11 mouse cellular contexts compared by ENCODE assay signal in genomic region chr4:45818814-45819207, GRCm38 (mm10). TPM values are rescaled to one million over a fixed set of nuclear protein-coding genes. Genes with fewer than 3 reads are reported as not detected.
DNase-seq lines count a peak whose midpoint lies in the region; ATAC-seq and TF ChIP-seq lines count a peak whose summit lies in the region.
"Had no signal": no experiment of that assay in that cellular context is flagged by ENCODE, and none has a peak within 500 bp of the region (broad histone marks: within the 10 kb centered on the region; RNA-seq: fewer than 3 reads in every experiment).

No protein-coding gene starts in this region.

- no peak for DNase-seq in liver, embryonic 11.5 days (ENCODE audit: low spot score)
- DNase-seq in liver (no peak), adipocyte (ENCODE audit: low spot score) (no peak)
- no peak for DNase-seq in testis, postnatal 10 days (ENCODE audit: low spot score)
- DNase-seq: cerebellum, adult 9-11 months; gastrocnemius, postnatal 14 days had no signal

- H3K9me3 ChIP-seq in liver, embryonic 11.5 days (ENCODE audit: control insufficient read depth, low read length): no peaks in the 10 kb centered on the region
- no peaks in the 10 kb centered on the region for H3K9me3 ChIP-seq in forebrain, embryonic 16.5 days (ENCODE audit: control insufficient read depth, low read length)
- H3K9me3 ChIP-seq in liver, embryonic 12.5 days (replicated peaks): no peaks in the 10 kb centered on the region

- ATAC-seq in liver, embryonic 11.5 days (replicated peaks; ENCODE audit: low FRiP score): no peak
- peak; percentile 11; the same call in 1 of the 2 replicates for ATAC-seq in forebrain, embryonic 16.5 days
- ATAC-seq in liver, embryonic 12.5 days: no peak; the same call in 1 of the 2 replicates
- ATAC-seq in activated CD4-positive, CD25-positive, alpha-beta regulatory T cell, adult 4 months: no peak

- peaks cover 15% of the 10 kb centered on the region for H3K27me3 ChIP-seq in liver, embryonic 11.5 days (replicated peaks; ENCODE audit: control insufficient read depth, insufficient read depth, low read length)
- no peaks in the 10 kb centered on the region for H3K27me3 ChIP-seq in forebrain, embryonic 16.5 days (replicated peaks; ENCODE audit: control insufficient read depth, insufficient read depth, low read length)
- H3K27me3 ChIP-seq in liver, embryonic 12.5 days (replicated peaks): peaks cover 52% of the 10 kb centered on the region

- H3K4me2 ChIP-seq in liver, embryonic 11.5 days: peak overlapping the region; percentile 56
- peak overlapping the region; percentile 47 for H3K4me2 ChIP-seq in forebrain, embryonic 16.5 days (ENCODE audit: low read length)
- peak overlapping the region; percentile 42 for H3K4me2 ChIP-seq in liver, embryonic 12.5 days

- H3K4me1 ChIP-seq in liver, embryonic 11.5 days (replicated peaks; ENCODE audit: control insufficient read depth, insufficient read depth, low read length): peaks cover 8% of the 10 kb centered on the region
- H3K4me1 ChIP-seq in forebrain, embryonic 16.5 days (replicated peaks; ENCODE audit: control insufficient read depth, insufficient read depth, low read length): peaks cover 78% of the 10 kb centered on the region
- peaks cover 11% of the 10 kb centered on the region; the same call in 1 of the 2 replicates for H3K4me1 ChIP-seq in liver, embryonic 12.5 days
- peaks cover 44% of the 10 kb centered on the region for H3K4me1 ChIP-seq in olfactory bulb, adult 2 months (ENCODE audit: control insufficient read depth, insufficient read depth, low read length)

- no peaks in the 10 kb centered on the region for H3K36me3 ChIP-seq in liver, embryonic 11.5 days (ENCODE audit: control insufficient read depth, insufficient read depth, low read length)
- peaks cover 12% of the 10 kb centered on the region for H3K36me3 ChIP-seq in forebrain, embryonic 16.5 days (ENCODE audit: control insufficient read depth, insufficient read depth)
- no peaks in the 10 kb centered on the region for H3K36me3 ChIP-seq in liver, embryonic 12.5 days

- no peak overlapping the region for H3K27ac ChIP-seq in liver, embryonic 11.5 days (ENCODE audit: low read depth, low read length)
- peak overlapping the region; percentile 96 for H3K27ac ChIP-seq in forebrain, embryonic 16.5 days (ENCODE audit: low read length)
- H3K27ac ChIP-seq in liver, embryonic 12.5 days: no peak overlapping the region
- H3K27ac ChIP-seq in olfactory bulb, adult 2 months (ENCODE audit: insufficient read depth, low read depth, low read length): peak overlapping the region; percentile 61; the same call in 1 of the 2 replicates
- H3K27ac ChIP-seq: left cerebral cortex, adult 2 months had no signal

- H3K4me3 ChIP-seq in liver, embryonic 11.5 days (ENCODE audit: low read depth, low read length): no peak overlapping the region
- peak overlapping the region; percentile 12 for H3K4me3 ChIP-seq in forebrain, embryonic 16.5 days (replicated peaks; ENCODE audit: low read length)
- H3K4me3 ChIP-seq in liver, embryonic 12.5 days: no peak overlapping the region
- no peak overlapping the region for H3K4me3 ChIP-seq in olfactory bulb, adult 2 months (ENCODE audit: insufficient read depth, low read depth, low read length)

- no peak for TF ChIP-seq CTCF in olfactory bulb, adult 2 months (IDR thresholded peaks at IDR 0.05; ENCODE audit: insufficient read depth, low read depth, low read length)

- H3K9ac ChIP-seq in liver, embryonic 11.5 days (ENCODE audit: low read depth, low read length): no peak overlapping the region
- H3K9ac ChIP-seq in forebrain, embryonic 16.5 days (replicated peaks; ENCODE audit: low read depth, low read length): peak overlapping the region; percentile 56
- H3K9ac ChIP-seq in liver, embryonic 12.5 days: no peak overlapping the region

- 33% methylated on average over 3 of the region's 4 CpGs for WGBS in liver, embryonic 11.5 days
- 10% methylated on average over 4 of the region's 4 CpGs for WGBS in forebrain, embryonic 16.5 days
- 30% methylated on average over 3 of the region's 4 CpGs for WGBS in liver, embryonic 12.5 days (ENCODE audit: insufficient replicate concordance)
- WGBS in olfactory bulb, adult 2 months: 30% methylated on average over 4 of the region's 4 CpGs

- TF ChIP-seq POLR2A in olfactory bulb, adult 2 months (IDR thresholded peaks at IDR 0.05; ENCODE audit: insufficient read depth, low read depth, low read length): no peak

RNA-seq across cellular contexts. Expression of gene Igfbpl1, which starts 7.9 kb away (rescaled TPM):
- polyA plus RNA-seq in liver, embryonic 11.5 days (2014; fragmentation: Nextera tagmentation; extraction: Ambion mirVana): 0.26 and 0.40 TPM in 2 replicates
- 94.2 and 109 TPM in 2 replicates for polyA plus RNA-seq in forebrain, embryonic 16.5 days (2015; fragmentation: Nextera tagmentation; extraction: Ambion mirVana)
- not detected in 2 replicates for polyA plus RNA-seq in liver, embryonic 12.5 days (2016; fragmentation: Nextera tagmentation; extraction: Ambion mirVana)
- polyA plus RNA-seq in olfactory bulb, adult 2 months (2012; ENCODE audit: insufficient read depth, insufficient read length, low replicate concordance, missing spikeins): not detected in 2 replicates
- polyA plus RNA-seq in activated CD4-positive, CD25-positive, alpha-beta regulatory T cell, adult 4 months (2017; shearing (Covaris generic)): not detected

RNA-seq across cellular contexts. Expression of gene Aldh1b1, which starts 20.0 kb away (rescaled TPM):
- 10.5 and 13.0 TPM in 2 replicates for polyA plus RNA-seq in liver, embryonic 11.5 days (2014; fragmentation: Nextera tagmentation; extraction: Ambion mirVana)
- 30.9 and 31.8 TPM in 2 replicates for polyA plus RNA-seq in forebrain, embryonic 16.5 days (2015; fragmentation: Nextera tagmentation; extraction: Ambion mirVana)
- 29.0 and 30.8 TPM in 2 replicates for polyA plus RNA-seq in liver, embryonic 12.5 days (2016; fragmentation: Nextera tagmentation; extraction: Ambion mirVana)
- polyA plus RNA-seq in olfactory bulb, adult 2 months (2012; ENCODE audit: insufficient read depth, insufficient read length, low replicate concordance, missing spikeins): not detected in 2 replicates
- polyA plus RNA-seq in activated CD4-positive, CD25-positive, alpha-beta regulatory T cell, adult 4 months (2017; shearing (Covaris generic)): 10 to 100 TPM in 1 of 2 experiments, 1 to 10 TPM in 1; 3.0 to 10.2 TPM

RNA-seq across cellular contexts. Expression of gene Stra6l, which starts 29.7 kb away (rescaled TPM):
- 2.5 and 3.1 TPM in 2 replicates for polyA plus RNA-seq in liver, embryonic 11.5 days (2014; fragmentation: Nextera tagmentation; extraction: Ambion mirVana)
- polyA plus RNA-seq in forebrain, embryonic 16.5 days (2015; fragmentation: Nextera tagmentation; extraction: Ambion mirVana): 1.6 TPM in 2 replicates
- polyA plus RNA-seq in liver, embryonic 12.5 days (2016; fragmentation: Nextera tagmentation; extraction: Ambion mirVana): 2.5 and 3.0 TPM in 2 replicates
- polyA plus RNA-seq in olfactory bulb, adult 2 months (2012; ENCODE audit: insufficient read depth, insufficient read length, low replicate concordance, missing spikeins): not detected in 2 replicates
- under 1 TPM in 1 of 2 experiments, not detected in 1; 0.15 TPM for polyA plus RNA-seq in activated CD4-positive, CD25-positive, alpha-beta regulatory T cell, adult 4 months (2017; shearing (Covaris generic))

Comparison
In these comparisons a context has a peak if more than half of its experiments do, and no peak if none do; other contexts are left out.
1. H3K27ac ChIP-seq: peak in forebrain, embryonic 16.5 days (single experiment) and olfactory bulb, adult 2 months (single experiment); none in liver, embryonic 11.5 days (single experiment) and liver, embryonic 12.5 days (single experiment).
2. RNA of gene Igfbpl1, which starts 7.9 kb away (polyA plus RNA-seq): 94.2 to 109 TPM in forebrain, embryonic 16.5 days; 0.26 to 0.40 TPM in liver, embryonic 11.5 days, not detected in liver, embryonic 12.5 days, not detected in olfactory bulb, adult 2 months and not detected in activated CD4-positive, CD25-positive, alpha-beta regulatory T cell, adult 4 months; every median in the first group is over 10 times any median in the second.
3. Peak in every context shown above with its lines, with median percentiles within 50 percentile points of each other: H3K4me2 ChIP-seq.